Mouse (Mus musculus) myocyte (in vitro differentiated cells): ENCODE results near the gene Zfp791.

Source experiments
- CEBPB ChIP-seq: IDR thresholded peaks from 2 replicates; pipeline ENCODE4 v1.6.1; 2011; ENCODE audit warnings: mild to moderate bottlenecking, moderate library complexity; ENCODE audit not compliant: poor library complexity, insufficient read depth, severe bottlenecking
- POLR2A ChIP-seq: IDR thresholded peaks from one replicate; pipeline ENCODE4 v1.6.1; 2011; ENCODE audit warnings: low read depth, mild to moderate bottlenecking, control low read depth, moderate library complexity; ENCODE audit not compliant: insufficient read length
- TCF12 ChIP-seq: IDR thresholded peaks from one replicate; pipeline ENCODE4 v1.6.1; 2011; ENCODE audit warnings: mild to moderate bottlenecking, control low read depth; ENCODE audit not compliant: poor library complexity, insufficient read depth, severe bottlenecking
- TCF3 ChIP-seq: IDR thresholded peaks from one replicate; pipeline ENCODE4 v1.6.1; 2011; ENCODE audit warnings: low read depth, control low read depth; ENCODE audit not compliant: insufficient read length
- USF1 ChIP-seq: IDR thresholded peaks from one replicate; pipeline ENCODE4 v1.6.1; 2011; ENCODE audit warnings: low read depth, mild to moderate bottlenecking, control low read depth, moderate library complexity

- TF ChIP-seq POLR2A (no peak), USF1 (no peak), TCF12 (no peak), CEBPB (no peak), TCF3 (no peak)
These were observed 26.7 kb downstream of the Zfp791 start for GRCm38 (mm10) chr8:85096196-85096595.
